Mouse (Mus musculus) liver, adult (tissue): ENCODE data around the gene Gm44805.

Experiments
- GATA4 ChIP-seq: IDR thresholded peaks from 2 replicates; pipeline ENCODE4 v1.6.1; 2014; ENCODE audit warnings: mild to moderate bottlenecking, low read length; ENCODE audit not compliant: insufficient replicate concordance

The Gm44805 gene

GRCm38 (mm10) chr7:19671511-19671910 lies 9.7 kb downstream of the Gm44805 start:
- TF ChIP-seq GATA4 = no peak

- no peak for TF ChIP-seq GATA4
These were observed 12.1 kb downstream of the Gm44805 start for GRCm38 (mm10) chr7:19668947-19669721.

GRCm38 (mm10) chr7:19667434-19667833 lies 13.8 kb downstream of the Gm44805 start:
- TF ChIP-seq GATA4 = no peak

- no peak for TF ChIP-seq GATA4
These were observed 14.5 kb downstream of the Gm44805 start for GRCm38 (mm10) chr7:19666750-19667149.

- peak; percentile 38; the same call in 1 of the 2 replicates for TF ChIP-seq GATA4
These were observed 16.0 kb downstream of the Gm44805 start, which contains the start of gene Clptm1 for GRCm38 (mm10) chr7:19664955-19665841. Gene Clptm1 (minus strand): TSS chr7:19665033.

- TF ChIP-seq GATA4 = no peak
These were observed 16.7 kb downstream of the Gm44805 start for GRCm38 (mm10) chr7:19664455-19664954.

GRCm38 (mm10) chr7:19663940-19664339 lies 17.3 kb downstream of the Gm44805 start:
- no peak for TF ChIP-seq GATA4

- no peak for TF ChIP-seq GATA4
These were observed 28.6 kb downstream of the Gm44805 start for GRCm38 (mm10) chr7:19652614-19653013.

- no peak for TF ChIP-seq GATA4
These were observed 30.0 kb downstream of the Gm44805 start for GRCm38 (mm10) chr7:19651063-19651786.

GRCm38 (mm10) chr7:19641223-19641622 lies 40.0 kb downstream of the Gm44805 start:
- TF ChIP-seq GATA4 = no peak

- TF ChIP-seq GATA4 = no peak
These were observed 46.0 kb downstream of the Gm44805 start for GRCm38 (mm10) chr7:19635074-19635827.

- no peak for TF ChIP-seq GATA4
These were observed 46.6 kb downstream of the Gm44805 start for GRCm38 (mm10) chr7:19634591-19634990.

GRCm38 (mm10) chr7:19633855-19634254 lies 47.4 kb downstream of the Gm44805 start:
- no peak for TF ChIP-seq GATA4

- no peak for TF ChIP-seq GATA4
These were observed 48.0 kb downstream of the Gm44805 start for GRCm38 (mm10) chr7:19633197-19633596.
